Mouse (Mus musculus) G1E-ER4 (cell line): ENCODE measurements around the gene Ginm1. TPM values are rescaled to one million over a fixed set of nuclear protein-coding genes. Genes with fewer than 3 reads are reported as not detected.

Experiments
- GATA1 ChIP-seq: IDR thresholded peaks from one replicate; pipeline ENCODE4 v1.8.0; 2012; ENCODE audit warnings: low read length, inconsistent platforms
- polyA plus RNA-seq: library from polyadenylated mRNA; stranded (reverse); fragments of >175 nt; gene quantifications from 2 replicates; pipeline ENCODE4 v1.2.3, GENCODE M21; 2012

Gene Ginm1
- polyA plus RNA-seq, 1 experiment, result 11.0 TPM

DNA sequence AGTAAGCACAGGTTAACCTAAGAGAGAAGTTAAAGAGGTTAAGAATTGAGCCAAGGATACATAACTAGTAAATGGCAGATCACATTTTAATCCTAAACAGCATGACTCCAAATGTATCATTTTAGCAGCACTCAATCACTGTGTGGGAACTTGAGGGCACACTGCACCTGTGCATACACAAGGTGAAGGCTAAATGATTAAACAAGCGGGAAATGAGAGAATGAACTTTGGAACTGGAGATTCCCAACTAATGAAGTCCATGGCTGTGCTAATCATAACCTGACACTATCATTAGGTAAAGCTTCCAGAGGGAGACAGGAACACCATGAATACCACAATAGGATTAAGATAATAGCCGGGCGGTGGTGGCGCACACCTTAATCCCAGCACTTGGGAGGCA is 20.3 kb downstream of the Ginm1 start:
- no peak for TF ChIP-seq GATA1

DNA sequence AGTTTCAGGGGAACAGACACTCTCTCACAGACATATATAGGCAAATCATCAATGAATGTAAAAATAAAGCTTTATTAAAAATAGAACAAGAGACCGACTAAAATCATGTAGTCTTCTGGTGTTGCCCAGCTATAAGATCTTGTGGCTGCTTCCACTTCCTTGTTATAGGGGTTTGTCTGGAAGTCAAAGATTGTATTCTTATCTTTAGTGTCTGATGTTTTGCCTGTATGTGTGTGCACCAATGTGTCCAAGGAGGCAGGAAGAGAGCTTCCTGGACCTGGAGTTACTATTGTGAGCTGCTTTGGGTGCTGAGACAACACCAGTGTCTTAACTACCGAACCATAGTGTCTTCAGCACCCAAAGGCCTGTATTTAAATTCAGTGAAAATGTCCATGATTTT is 35.1 kb downstream of the Ginm1 start:
- peak; percentile 50 for TF ChIP-seq GATA1

DNA sequence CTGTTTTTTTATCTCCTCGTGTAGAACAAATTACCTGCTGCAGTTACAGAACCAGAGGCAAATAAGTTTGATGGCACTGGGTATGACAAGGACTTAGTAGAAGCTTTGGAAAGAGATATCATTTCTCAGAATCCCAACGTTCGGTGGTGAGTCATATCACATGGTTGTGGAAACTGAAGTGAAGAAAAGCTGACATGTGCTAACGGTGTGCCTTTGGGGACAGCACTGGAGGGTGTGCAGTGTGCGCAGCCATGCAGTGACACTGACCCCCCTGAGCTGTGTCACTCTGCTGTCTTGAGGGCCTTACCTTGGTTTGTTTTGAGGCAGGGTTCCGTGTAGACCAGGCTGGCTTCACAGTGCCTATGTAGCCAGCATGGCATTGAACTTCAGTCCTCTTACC is 43.9 kb downstream of the Ginm1 start:
- no peak for TF ChIP-seq GATA1

DNA sequence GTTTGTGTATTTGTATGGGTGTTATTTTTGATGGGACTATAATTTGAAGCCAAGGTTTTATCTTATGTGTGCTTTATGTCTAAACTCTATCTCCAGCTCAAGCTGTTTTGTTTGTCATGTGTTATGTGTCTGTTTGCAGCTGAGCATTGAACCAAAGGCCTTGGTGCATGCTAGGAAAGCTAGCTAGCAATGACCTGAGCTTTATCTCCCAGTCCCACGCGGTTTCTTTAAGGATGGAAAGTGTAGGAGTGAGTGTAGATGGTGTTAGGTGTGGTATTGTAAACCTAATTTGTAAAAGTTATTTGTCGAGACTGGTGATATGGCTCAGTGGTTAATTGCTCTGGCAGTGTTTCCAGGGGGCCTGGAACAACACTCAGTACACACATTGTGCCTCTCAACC is 54.7 kb downstream of the Ginm1 start:
- TF ChIP-seq GATA1, result no peak

DNA sequence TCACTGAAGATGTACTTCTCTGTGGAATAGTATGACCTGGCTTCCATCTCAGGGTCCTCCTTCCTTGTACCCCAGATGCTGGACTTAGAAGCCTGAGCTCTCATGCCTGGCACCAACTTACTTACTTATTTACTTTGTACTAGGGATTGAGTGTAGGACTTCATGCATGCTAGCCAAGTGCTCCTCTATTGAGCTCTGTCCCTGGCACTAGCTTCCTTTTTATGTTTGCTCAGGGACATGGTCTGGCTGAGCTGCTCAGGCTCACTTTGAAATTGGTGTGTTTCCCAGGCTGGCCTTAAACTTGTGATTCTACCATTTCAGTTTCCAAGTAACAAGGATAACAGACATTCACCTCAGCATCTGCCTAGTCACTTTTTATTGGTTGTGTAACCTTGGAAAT is 55.5 kb downstream of the Ginm1 start:
- TF ChIP-seq GATA1, result no peak

DNA sequence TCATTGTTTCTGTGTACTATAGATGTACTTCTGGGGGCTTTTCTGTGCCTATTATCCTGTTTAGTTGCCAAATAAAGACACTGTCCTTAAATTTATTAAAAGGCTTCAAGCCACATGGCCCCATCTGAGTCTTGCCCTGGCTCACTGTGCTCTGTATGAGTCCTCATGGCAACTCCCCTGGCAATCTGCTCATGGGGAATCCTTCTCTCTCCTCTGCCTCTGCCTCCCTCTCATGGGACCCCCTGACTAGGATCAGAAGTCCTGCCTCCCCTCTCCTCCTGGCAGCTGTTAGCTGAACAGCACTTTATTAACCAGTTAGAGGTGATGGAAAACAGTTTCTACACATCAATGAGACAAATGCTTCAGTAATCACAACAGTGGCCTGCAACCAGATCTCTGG is 61.0 kb downstream of the Ginm1 start:
- TF ChIP-seq GATA1, result no peak

DNA sequence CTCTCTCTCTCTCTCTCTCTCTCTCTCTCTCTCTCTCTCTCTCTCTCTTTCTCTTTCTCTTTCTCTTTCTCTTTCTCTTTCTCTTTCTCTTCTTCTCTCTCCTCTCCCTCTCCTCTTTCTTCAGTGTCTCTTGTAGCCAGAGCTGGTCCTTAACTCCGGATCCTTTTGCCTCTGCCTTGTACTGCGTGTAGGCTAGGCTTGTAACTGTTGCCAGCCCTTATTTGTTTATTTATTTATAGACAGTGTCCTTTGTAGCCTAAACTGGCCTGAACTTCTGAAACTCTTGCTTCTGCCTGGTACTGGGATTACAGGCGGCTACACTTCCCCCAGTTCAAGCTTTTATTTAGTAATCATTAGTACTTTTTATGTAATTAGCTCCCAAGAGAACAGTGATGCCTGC is 65.6 kb downstream of the Ginm1 start:
- TF ChIP-seq GATA1, result no peak

DNA sequence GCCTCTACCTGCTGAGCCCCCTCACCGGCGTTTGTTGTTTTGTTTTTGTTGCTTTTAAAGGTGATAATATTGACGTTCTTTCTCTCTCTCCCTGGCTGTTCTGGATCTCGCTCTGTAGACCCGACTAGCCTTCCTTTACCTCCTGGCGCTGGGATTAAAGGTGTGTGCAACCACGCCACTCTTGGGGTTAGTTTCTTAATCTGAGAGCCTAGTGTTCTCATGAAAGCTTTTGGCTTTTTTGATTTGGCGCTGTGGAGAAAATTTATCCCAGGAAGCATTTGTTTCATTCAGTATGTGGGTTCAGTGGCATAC is 66.2 kb downstream of the Ginm1 start:
- no peak for TF ChIP-seq GATA1

DNA sequence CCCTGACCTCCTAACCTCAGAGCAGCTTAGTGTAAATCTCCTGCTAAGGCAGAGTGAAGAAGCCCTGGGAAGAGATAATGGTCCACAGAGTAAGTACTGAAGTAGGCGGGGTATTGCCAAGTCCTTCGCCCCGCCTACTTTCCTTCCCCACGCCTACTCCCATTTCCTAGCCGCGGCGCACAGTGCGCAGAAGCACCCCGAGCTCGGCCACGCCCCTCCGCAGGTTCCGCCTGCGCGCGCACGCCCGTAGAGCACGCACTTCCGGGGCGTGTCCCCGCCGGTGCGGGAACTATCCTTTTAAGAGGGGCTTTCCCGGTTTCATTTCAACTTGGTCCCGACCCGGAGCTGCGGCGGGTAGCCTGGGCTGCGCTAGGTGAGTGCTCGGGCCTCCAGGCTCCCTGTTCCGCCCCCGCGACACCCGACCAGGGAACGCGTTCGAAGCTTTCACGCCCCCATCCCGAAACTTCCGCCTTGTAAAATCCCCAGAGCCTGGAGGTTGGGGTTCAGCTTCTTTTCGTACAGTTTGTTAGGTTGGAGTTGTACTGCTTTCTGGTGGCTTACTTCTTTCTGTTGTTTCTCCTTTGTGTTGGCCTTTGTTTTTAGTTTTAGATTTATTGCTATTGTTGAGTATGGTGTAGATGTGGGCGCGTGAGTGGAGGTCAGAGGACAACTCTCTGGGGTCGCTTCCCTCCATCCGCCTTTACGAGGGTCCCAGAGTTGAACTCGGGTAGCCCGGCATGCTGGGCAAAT is 66.7 kb downstream of the Ginm1 start, which contains the start of gene Katna1:
Gene Katna1, plus strand, starts transcription at position 250 of the 750 bp plus-strand sequence.
- TF ChIP-seq GATA1, result no peak

Other genes with a start within 250 kb of the Ginm1 start
- not detected in 2 replicates for gene Lrp11, start 203.0 kb downstream of the Ginm1 start, polyA plus RNA-seq
- gene Nup43, start 125.3 kb downstream of the Ginm1 start, polyA plus RNA-seq, result 1.4 and 1.8 TPM in 2 replicates
- 81.0 and 85.8 TPM in 2 replicates for gene Pcmt1, start 111.7 kb downstream of the Ginm1 start, polyA plus RNA-seq
- 5.7 and 6.0 TPM in 2 replicates for gene Lats1, start 111.6 kb downstream of the Ginm1 start, polyA plus RNA-seq
- gene Katna1, start 66.8 kb downstream of the Ginm1 start, polyA plus RNA-seq, result 1.1 and 1.5 TPM in 2 replicates
- gene Ppil4, start 67 bp upstream of the Ginm1 start, polyA plus RNA-seq, result 1.8 and 6.3 TPM in 2 replicates
- gene Zc3h12d, start 39.6 kb upstream of the Ginm1 start, polyA plus RNA-seq, result not detected in 2 replicates
- 10.8 and 14.7 TPM in 2 replicates for gene Tab2, start 163.4 kb upstream of the Ginm1 start, polyA plus RNA-seq